Mouse (Mus musculus): Measurements from ENCODE around the gene Cntn3.
"Not testable (repeated sequence)": the region's sequence is repeated elsewhere in the genome, so short reads cannot be mapped to it uniquely, and the experiment has no call there.

Cntn3 gene

DNA sequence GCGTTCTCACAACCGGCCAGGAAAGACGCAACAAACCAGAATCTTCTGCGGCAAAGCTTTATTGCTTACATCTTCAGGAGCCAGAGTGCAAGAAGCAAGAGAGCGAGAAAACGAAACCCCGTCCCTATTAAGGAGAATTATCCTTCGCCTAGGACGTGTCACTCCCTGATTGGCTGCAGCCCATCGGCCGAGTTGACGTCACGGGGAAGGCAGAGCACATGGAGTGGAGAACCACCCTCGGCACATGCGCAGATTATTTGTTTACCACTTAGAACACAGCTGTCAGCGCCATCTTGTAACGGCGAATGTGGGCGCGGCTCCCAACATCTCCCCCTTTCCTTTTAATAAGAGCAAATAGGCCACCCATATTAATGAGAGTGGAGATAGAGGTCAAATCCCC lies at the start of gene Cntn3:
Gene Cntn3, minus strand, starts transcription at position 101 of the 400 bp plus-strand sequence.
- ATAC-seq (ENCODE audit: insufficient number of reproducible peaks, low FRiP score, low TSS enrichment) = not testable (repeated sequence)

DNA sequence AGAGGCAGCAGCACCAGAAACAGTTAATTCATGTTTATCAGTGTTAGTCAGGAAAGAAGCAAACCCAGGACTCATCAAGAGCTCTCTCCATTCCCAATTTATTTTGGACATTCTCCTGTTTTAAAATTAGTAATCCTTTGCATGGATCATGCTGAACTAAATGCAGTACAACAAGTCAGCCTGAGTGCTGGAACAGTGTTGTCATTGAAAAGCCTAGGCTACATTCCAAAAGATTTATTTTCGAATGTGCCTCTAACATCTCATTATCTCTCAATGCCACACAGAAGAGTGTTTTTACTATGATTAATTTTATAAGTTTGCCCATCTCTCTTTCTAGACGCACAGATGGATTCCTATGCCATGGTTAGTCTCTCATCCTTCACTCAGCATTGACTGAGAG lies 27.9 kb upstream of the Cntn3 start:
- no peak for ATAC-seq (ENCODE audit: insufficient number of reproducible peaks, low FRiP score, low TSS enrichment)

DNA sequence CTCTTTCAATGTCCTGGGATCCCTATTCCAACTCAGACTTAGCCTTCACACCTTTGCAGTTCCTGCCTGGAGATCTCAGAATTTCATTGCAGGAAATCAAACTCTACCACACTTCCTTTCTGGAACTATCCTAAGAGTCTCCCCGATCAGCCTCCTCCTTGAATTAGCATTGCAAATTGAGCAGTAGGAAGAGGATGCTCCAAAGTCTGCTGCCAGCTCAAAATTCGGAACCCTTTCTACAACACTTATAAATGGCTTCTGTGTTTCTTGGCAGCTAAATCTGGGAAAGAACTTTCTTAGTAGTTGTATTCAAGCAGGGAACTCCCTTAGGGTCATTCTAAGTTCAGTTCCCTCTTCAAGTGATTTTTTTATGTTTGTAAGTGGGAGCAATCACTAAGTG lies 24.9 kb upstream of the Cntn3 start:
- ATAC-seq (ENCODE audit: insufficient number of reproducible peaks, low FRiP score, low TSS enrichment) = no peak; the same call in 1 of the 2 replicates

DNA sequence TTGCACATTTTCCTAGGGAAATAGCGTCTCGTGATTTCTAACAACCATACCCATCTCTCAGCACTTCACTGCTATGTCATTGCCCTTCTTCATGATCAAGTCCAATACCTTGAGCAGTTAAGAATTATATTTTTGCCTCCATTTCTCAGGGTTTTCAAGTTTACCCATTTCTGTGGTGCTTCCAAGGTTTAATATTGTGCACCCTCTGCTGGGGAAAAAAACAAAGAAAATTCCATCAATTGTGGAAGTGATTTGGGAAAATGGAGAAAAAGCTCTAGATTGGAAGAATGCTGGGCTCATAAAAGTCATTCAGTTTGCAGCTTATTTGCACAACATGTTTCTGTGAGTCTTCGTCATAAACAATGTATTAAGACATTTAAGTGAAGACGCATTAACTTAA lies 17.2 kb upstream of the Cntn3 start:
- no peak for ATAC-seq (ENCODE audit: insufficient number of reproducible peaks, low FRiP score, low TSS enrichment)

- no peak for ATAC-seq (ENCODE audit: insufficient number of reproducible peaks, low FRiP score, low TSS enrichment)
These were observed 16.4 kb upstream of the Cntn3 start for GRCm38 (mm10) chr6:102589311-102589710.

- no peak for ATAC-seq (ENCODE audit: insufficient number of reproducible peaks, low FRiP score, low TSS enrichment)
These were observed 13.2 kb upstream of the Cntn3 start for GRCm38 (mm10) chr6:102586056-102586455.

DNA sequence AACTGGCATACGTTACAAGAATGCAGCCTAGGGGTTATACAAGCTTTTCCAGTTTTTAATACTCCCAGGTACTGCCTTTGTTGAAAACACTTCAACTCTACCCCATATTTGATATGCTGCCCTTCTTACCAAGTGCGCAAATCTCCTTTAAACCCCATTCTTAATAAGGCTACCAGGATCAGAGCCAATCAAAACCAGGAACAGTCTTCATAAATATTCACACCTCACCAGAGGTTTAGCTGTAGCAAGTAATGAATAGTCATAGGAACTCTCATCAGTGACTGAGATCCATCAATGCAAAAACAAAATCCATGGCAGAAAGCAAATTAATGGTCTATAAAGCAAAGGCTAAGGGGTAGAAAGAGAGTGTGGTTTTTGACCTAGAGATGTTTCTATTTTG lies 10.7 kb upstream of the Cntn3 start:
- no peak for ATAC-seq (ENCODE audit: insufficient number of reproducible peaks, low FRiP score, low TSS enrichment)

- no peak for ATAC-seq (ENCODE audit: insufficient number of reproducible peaks, low FRiP score, low TSS enrichment)
These were observed 5.4 kb downstream of the Cntn3 start for GRCm38 (mm10) chr6:102567496-102567895.

DNA sequence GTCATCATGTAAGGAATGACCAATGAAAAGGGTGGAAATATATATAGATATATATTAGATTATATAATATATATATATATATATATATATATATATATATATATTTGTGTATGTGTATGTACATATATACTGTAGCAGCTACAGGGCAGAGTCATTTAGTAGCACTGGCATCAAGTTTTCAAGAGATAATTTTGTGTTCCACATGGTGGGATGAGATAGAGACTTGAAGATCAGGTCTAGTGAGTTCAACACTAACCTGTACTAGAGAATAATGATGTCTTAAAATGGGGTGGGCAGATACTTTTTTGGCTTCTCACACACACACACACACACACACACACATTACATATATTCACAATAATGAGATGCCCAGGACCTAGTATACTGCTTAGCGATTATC lies 7.7 kb downstream of the Cntn3 start:
- ATAC-seq (ENCODE audit: insufficient number of reproducible peaks, low FRiP score, low TSS enrichment) = no peak

DNA sequence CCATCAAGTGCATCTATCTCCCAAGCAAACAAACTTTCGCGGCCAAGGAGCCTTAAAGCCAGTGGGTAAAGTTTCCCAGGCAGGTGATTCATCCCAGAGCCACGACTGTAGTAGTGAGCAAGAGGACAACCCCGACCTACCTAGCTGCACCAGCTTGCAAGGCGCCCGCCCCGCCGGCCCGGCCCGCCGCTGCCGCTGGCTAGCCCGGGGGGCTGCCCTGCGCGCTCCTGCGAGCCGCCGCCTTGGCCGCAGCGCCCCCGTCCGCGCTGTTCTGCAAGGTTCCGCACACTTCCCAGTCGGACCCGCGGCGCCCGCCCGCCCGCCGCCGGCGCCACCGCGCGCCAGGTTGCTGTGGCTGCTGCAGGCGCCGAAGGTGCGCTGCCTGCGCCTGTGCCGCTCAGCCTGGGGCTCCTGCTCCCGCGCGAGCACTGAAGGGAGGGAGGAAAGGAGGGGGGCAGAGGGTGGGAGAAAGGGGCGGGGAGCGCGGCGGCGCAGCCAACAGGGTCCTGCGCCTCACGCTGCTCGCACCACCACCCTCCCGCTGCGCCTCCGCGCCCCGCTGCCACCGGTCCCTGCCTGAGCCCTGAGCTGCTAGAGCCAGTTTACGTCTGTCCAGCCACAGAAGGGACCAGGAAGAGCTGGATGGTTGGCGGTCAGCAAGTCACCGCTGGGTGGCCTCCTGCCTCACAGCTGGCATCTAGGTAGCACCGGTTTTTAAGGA lies 8.7 kb downstream of the Cntn3 start:
- peak; percentile 49; the same call in 1 of the 2 replicates for ATAC-seq (ENCODE audit: insufficient number of reproducible peaks, low FRiP score, low TSS enrichment)

DNA sequence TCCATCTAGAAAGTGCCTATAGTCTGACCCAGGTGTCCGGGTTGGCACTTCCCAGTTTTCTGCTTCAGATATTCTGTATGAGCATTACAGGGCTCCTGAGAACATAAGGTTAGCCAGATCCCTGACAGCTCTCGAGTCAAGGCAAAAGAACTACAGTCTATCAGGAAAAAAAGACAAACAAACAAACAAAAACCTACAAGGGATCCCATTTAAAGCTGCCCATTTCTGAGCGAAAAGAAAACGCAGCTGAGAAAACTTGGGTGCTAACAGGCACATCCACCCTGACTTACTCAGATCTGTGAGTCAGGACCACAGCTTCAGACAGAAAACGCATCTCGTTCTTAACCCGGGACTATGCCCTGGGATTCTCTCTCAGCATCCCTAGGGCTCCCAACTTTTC lies 9.5 kb downstream of the Cntn3 start:
- no peak for ATAC-seq (ENCODE audit: insufficient number of reproducible peaks, low FRiP score, low TSS enrichment)

GRCm38 (mm10) chr6:102557521-102557920 lies 15.4 kb downstream of the Cntn3 start:
- no peak for ATAC-seq (ENCODE audit: insufficient number of reproducible peaks, low FRiP score, low TSS enrichment)

- ATAC-seq (ENCODE audit: insufficient number of reproducible peaks, low FRiP score, low TSS enrichment) = no peak
These were observed 16.4 kb downstream of the Cntn3 start for GRCm38 (mm10) chr6:102556497-102556896.

DNA sequence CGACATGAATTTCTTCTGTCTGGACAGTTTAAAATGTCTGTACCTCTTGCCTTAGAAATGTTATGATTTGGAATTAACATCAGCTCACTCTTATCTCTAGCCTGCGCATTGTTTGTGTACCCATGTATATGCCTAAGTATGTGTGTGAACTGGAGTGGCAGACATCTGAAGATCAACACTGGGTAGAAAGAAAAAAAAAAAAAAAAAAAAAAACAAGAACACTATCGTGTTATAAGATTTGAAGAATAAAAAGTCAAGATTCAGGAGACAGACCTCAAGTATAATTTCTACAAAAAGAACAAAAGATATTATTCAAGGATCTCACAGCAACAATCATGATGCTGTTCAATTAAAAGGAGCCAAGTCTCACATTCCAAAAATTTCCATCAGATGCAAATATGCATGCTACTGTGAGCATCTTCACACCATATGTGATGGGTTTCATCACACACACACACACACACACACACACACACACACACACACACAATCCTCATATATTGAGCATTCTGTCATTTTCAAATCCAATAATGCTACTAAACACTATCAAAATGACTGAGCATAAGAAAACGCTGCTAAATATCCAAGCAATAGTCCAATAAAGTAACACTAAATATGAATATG lies 17.0 kb downstream of the Cntn3 start:
- no peak for ATAC-seq (ENCODE audit: insufficient number of reproducible peaks, low FRiP score, low TSS enrichment)

- ATAC-seq (ENCODE audit: insufficient number of reproducible peaks, low FRiP score, low TSS enrichment) = peak; percentile 26; the same call in 1 of the 2 replicates
These were observed 17.7 kb downstream of the Cntn3 start for GRCm38 (mm10) chr6:102555067-102555657.

DNA sequence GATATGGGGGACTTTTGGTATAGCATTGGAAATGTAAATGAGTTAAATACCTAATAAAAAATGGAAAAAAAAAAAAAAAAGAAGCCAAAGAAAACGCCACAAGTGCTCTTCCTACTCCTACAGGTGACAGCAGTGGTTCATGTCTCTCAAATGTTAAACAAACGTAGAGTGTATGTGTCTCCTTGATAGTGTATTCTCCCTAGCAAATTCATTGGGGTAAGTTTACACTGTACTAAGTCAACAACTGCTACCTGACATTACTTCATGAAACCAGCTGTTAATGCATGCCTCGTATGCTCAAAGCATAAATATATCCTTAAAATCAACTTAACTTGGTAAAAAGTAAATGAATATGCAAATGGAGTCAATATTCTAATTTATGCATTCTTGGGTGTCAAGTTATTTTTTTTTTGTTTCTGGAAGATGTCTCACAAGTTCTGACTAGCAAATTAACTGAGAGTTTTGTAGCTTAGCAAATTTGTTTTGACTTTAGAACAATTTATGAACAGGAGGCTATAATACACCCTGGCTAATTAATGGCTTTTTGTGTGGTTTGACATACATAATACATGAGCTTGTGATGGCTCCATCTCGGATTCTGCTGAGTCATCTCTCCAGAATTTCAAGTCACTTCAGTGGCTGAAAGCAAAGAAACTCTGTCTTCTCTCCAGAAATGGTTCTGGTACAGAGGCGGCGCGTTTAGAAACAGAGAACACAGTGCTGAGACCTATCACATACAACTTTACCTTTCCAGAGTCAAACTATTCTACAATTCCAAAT lies 31.1 kb downstream of the Cntn3 start:
- no peak for ATAC-seq (ENCODE audit: insufficient number of reproducible peaks, low FRiP score, low TSS enrichment)

- ATAC-seq (ENCODE audit: insufficient number of reproducible peaks, low FRiP score, low TSS enrichment) = no peak
These were observed 37.3 kb downstream of the Cntn3 start for GRCm38 (mm10) chr6:102535599-102535998.

- ATAC-seq (ENCODE audit: insufficient number of reproducible peaks, low FRiP score, low TSS enrichment) = no peak
These were observed 49.9 kb downstream of the Cntn3 start for GRCm38 (mm10) chr6:102523037-102523436.

DNA sequence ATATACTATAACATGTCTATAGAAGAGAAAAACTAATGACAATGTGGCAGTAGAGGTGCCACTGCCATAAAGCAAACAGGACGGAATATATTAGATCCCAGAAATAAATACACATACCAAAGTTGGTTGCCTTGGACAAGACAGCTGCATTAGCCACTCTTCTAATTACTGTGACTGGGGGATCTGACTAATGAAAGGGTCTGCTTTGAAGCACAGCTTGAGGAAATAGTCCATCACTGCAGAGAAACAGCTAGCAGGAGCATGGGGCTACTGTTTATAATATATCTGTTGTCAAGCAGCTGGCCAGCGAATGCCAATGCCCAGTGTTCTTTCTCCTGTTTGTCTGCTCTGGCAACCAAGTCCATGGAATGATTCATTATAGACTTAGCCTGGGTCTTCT lies 51.9 kb downstream of the Cntn3 start:
- no peak for ATAC-seq (ENCODE audit: insufficient number of reproducible peaks, low FRiP score, low TSS enrichment)

GRCm38 (mm10) chr6:102515231-102515630 lies 57.7 kb downstream of the Cntn3 start:
- no peak for ATAC-seq (ENCODE audit: insufficient number of reproducible peaks, low FRiP score, low TSS enrichment)

GRCm38 (mm10) chr6:102512085-102512484 lies 60.8 kb downstream of the Cntn3 start:
- no peak for ATAC-seq (ENCODE audit: insufficient number of reproducible peaks, low FRiP score, low TSS enrichment)

Data from cerebellum, adult (tissue).